Mouse (Mus musculus): ENCODE results near the gene Ccdc141.

DNA sequence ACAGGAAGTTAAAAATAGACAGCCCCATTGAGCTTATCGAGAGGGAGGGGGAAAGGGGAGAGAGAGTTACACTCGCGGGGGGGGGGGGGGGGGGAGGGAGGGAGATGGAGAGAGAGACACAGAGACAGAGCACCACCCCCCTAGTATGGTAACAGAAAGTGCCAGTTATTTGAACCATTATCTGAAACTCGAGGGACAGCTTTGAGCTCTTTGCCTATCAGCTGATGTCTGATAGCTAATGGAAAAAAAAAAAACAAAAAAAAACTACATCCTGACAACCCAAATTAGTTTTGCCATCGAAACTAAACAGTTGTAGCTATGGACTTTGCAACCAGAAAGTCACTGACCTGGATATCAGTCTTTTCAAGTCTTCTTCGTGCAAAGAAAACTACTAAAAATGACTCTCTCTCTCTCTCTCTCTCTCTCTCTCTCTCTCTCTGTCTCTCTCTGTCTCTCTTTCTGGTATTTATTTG is at the start of gene Ccdc141:
- TF ChIP-seq POLR2AphosphoS2 (IDR thresholded peaks at IDR 0.05; ENCODE audit: insufficient read length, low read depth) (no peak), MYOG (IDR thresholded peaks at IDR 0.05; ENCODE audit: control insufficient read depth in 1 of 3, insufficient read depth in 1 of 3, insufficient read length in 2 of 3, low read depth in 2 of 3) (no peak), CEBPB (IDR thresholded peaks at IDR 0.05; ENCODE audit: insufficient read depth, poor library complexity, severe bottlenecking) (no peak), POLR2A (IDR thresholded peaks at IDR 0.05; ENCODE audit: insufficient read length, low read depth) (no peak), E2F4 (IDR thresholded peaks at IDR 0.05; ENCODE audit: insufficient read depth) (no peak), TCF12 (IDR thresholded peaks at IDR 0.05; ENCODE audit: insufficient read depth, poor library complexity, severe bottlenecking) (no peak), MYOD1 (IDR thresholded peaks at IDR 0.05; ENCODE audit: control insufficient read depth in 1 of 3, insufficient read length in 2 of 3, low read depth in 2 of 3) (no peak), USF1 (IDR thresholded peaks at IDR 0.05; ENCODE audit: low read depth) (no peak), MAX (IDR thresholded peaks at IDR 0.05; ENCODE audit: low read depth) (no peak), REST (IDR thresholded peaks at IDR 0.05; ENCODE audit: insufficient read depth, insufficient read length) (no peak)

All from myocyte (in vitro differentiated cells).